Comparison of ENCODE assay signal across 16 mouse cellular contexts in the genomic region with DNA sequence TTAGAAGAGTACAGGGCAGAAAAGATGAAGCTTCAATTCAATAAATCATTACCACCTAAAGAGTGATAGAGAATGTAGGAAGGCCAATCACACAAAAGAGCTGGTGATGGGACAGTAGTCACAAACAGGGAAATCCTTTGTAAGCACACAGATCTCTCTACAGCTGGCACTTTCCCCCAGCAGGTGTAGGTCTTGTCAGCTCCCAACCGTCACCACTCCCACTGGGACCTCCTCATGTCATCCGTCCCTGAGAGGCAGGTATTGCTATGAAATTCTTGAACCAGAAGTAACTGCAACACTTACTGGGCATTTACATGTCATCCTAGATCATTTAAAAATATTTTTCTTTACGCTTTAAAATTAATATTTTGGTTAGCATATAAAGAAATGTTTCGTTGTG. TPM values are rescaled to one million over a fixed set of nuclear protein-coding genes. Genes with fewer than 3 reads are reported as not detected.
DNase-seq lines count a peak whose midpoint lies in the region.
"Had no signal": no experiment of that assay in that cellular context is flagged by ENCODE, and none has a peak within 500 bp of the region (broad histone marks: within the 10 kb centered on the region; RNA-seq: fewer than 3 reads in every experiment).

No protein-coding gene starts in this region.

- intact Hi-C loops in heart, postnatal 10 days (cut with DNase I), result loop anchor here (5.0 kb wide), 2 partner anchors 47 to 118 kb away; no protein-coding TSS in a partner anchor

- peak; percentile 79 for DNase-seq in heart, adult 11 months
- DNase-seq in heart, postnatal 10 days, result no peak
- DNase-seq in spleen, postnatal 36 days (ENCODE audit: low spot score in 2 of 2), result peak; percentile 49 to 50
- no peak for DNase-seq in spleen, postnatal 4 days (ENCODE audit: low spot score in 2 of 2)
- peak; percentile 50 to 64 for DNase-seq in B cell, adult 2 months
- peak; percentile 41 for DNase-seq in thymus, postnatal 25 days
- no peak for DNase-seq in left cerebral cortex, adult 9 months (ENCODE audit: low spot score in 2 of 2)
- no peak for DNase-seq in lung, adult 18-20 months
- DNase-seq: adrenal gland, adult 8-10 months; adrenal gland, postnatal 25 days; cerebellum, adult 11-12 months; cerebellum, adult 9-10 months; cerebellum, postnatal 14 days; forebrain, postnatal 0 days; gastrocnemius, postnatal 25 days; heart, adult 2 months had no signal

RNA-seq across cellular contexts. Expression of gene Ripor2, which starts 12.9 kb away (rescaled TPM):
- total RNA-seq in heart, postnatal 10 days (2021), result 10 to 100 TPM; 13.0 to 16.3 TPM

Comparison
In these comparisons a context has a peak if more than half of its experiments do, and no peak if none do; other contexts are left out.
1. DNase-seq: peak in heart, adult 11 months (single experiment), spleen, postnatal 36 days (2 of 2), B cell, adult 2 months (2 of 2) and thymus, postnatal 25 days (single experiment); none in heart, postnatal 10 days (0 of 2), spleen, postnatal 4 days (0 of 2), left cerebral cortex, adult 9 months (0 of 2) and lung, adult 18-20 months (0 of 2).